Mouse (Mus musculus) liver, embryonic 16.5 days (tissue): ENCODE results near the gene Hipk3. TPM values are rescaled to one million over a fixed set of nuclear protein-coding genes. Genes with fewer than 3 reads are reported as not detected.

Source experiments
- ATAC-seq: fragments of 200-750 bp; cut with Nextera tagmentation; 2 replicates; pipeline ENCODE4 v1.8.0; 2017; ENCODE audit warnings: low read depth, mild to moderate bottlenecking, moderate number of reproducible peaks, moderate library complexity
- H3K27ac ChIP-seq: fragments of 300-500 bp; sonication (generic); 2 replicates; pipeline ENCODE4 v1.5.1; 2014; ENCODE audit warnings: mild to moderate bottlenecking, low read length
- H3K27me3 ChIP-seq: fragments of 300-500 bp; sonication (generic); 2 replicates; pipeline ENCODE4 v1.6.1; 2014; ENCODE audit warnings: low read depth, low read length, mixed read lengths; ENCODE audit not compliant: control insufficient read depth, insufficient read depth
- H3K36me3 ChIP-seq: fragments of 300-500 bp; sonication (generic); 2 replicates; pipeline ENCODE4 v1.6.1; 2014; ENCODE audit warnings: mild to moderate bottlenecking; ENCODE audit not compliant: control insufficient read depth, insufficient read depth
- H3K4me1 ChIP-seq: fragments of 300-500 bp; sonication (generic); 2 replicates; pipeline ENCODE4 v1.6.1; 2014; ENCODE audit warnings: low read depth, low read length, mixed read lengths; ENCODE audit not compliant: control insufficient read depth
- H3K4me2 ChIP-seq: fragments of 300-500 bp; sonication (generic); 2 replicates; pipeline ENCODE4 v1.6.1; 2014; ENCODE audit warnings: low read depth, low read length, mixed read lengths
- H3K4me3 ChIP-seq: fragments of 300-500 bp; sonication (generic); 2 replicates; pipeline ENCODE4 v1.5.1; 2014; ENCODE audit warnings: low read depth, mild to moderate bottlenecking, low read length
- H3K9ac ChIP-seq: fragments of 300-500 bp; sonication (generic); 2 replicates; pipeline ENCODE4 v1.6.1; 2014; ENCODE audit warnings: low read depth, low read length
- H3K9me3 ChIP-seq: fragments of 300-500 bp; sonication (generic); replicated peaks from 2 replicates; pipeline ENCODE4 v1.6.1; 2016; ENCODE audit warnings: low read length; ENCODE audit not compliant: control insufficient read depth
- WGBS: fragments of 180-500 bp; shearing (Covaris S2); extraction: QIAGEN DNeasy Blood & Tissue Kit; methylation state at CpG from one replicate; pipeline ENCODE4 v1.1.7; 2014; ENCODE audit not compliant: insufficient replicate concordance; 5-methylcytosine and 5-hydroxymethylcytosine counted together
- microRNA counts: library from miRNA; unstranded; fragments of <30 nt; microRNA quantifications from one replicate; lab custom pipeline; 2016
- microRNA-seq: library from miRNA; unstranded; fragments of <30 nt; microRNA quantifications from one replicate; pipeline ENCODE4, GENCODE M21; 2016
- polyA plus RNA-seq: library from polyadenylated mRNA; unstranded; fragments of >200 nt; fragmentation: Nextera tagmentation; extraction: Ambion mirVana; gene quantifications from 2 replicates; pipeline ENCODE4 v1.2.1, GENCODE M21; 2015

The Hipk3 gene
- polyA plus RNA-seq, 1 experiment from 2014 or later = 7.5 TPM

GRCm38 (mm10) chr2:104378791-104379190, 115.5 kb downstream of the Hipk3 start:
- 30% methylated on average over 3 of the region's 3 CpGs for WGBS
- ATAC-seq = no peak
- H3K27me3 ChIP-seq = no peaks in the 10 kb centered on the region; the same call in 1 of the 2 replicates
- H3K27ac ChIP-seq = no peak overlapping the region
- no peak overlapping the region for H3K4me3 ChIP-seq
- H3K4me2 ChIP-seq = no peak overlapping the region
- H3K36me3 ChIP-seq = no peaks in the 10 kb centered on the region
- H3K4me1 ChIP-seq = no peaks in the 10 kb centered on the region
- H3K9ac ChIP-seq = no peak overlapping the region
- no peaks in the 10 kb centered on the region for H3K9me3 ChIP-seq

DNA sequence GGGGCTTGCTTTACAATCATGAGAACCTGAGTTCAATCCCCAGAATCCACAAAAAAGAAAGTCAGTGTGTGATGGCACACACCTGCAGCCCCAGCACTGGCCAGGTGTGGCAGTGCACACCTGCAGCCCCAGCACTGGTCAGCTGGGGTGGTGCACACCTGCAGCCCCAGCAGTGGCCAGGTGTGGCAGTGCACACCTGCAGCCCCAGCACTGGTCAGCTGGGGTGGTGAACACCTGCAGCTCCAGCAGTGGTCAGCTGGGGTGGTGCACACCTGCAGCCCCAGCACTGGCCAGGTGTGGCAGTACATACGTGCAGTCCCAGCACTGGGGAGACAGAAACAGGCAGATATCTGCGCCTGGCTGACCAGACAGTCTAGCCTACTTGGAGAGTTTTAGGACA, 116.3 kb downstream of the Hipk3 start:
- ATAC-seq = no peak
- Histone ChIP-seq H3K9me3 (no peaks in the 10 kb centered on the region), H3K4me3 (no peak overlapping the region), H3K4me1 (no peaks in the 10 kb centered on the region), H3K27me3 (no peaks in the 10 kb centered on the region; the same call in 1 of the 2 replicates), H3K36me3 (no peaks in the 10 kb centered on the region), H3K9ac (no peak overlapping the region), H3K27ac (no peak overlapping the region), H3K4me2 (no peak overlapping the region)
- WGBS = 60% methylated on average over 2 of the region's 2 CpGs

MicroRNAs within 50 kb of the gene (microRNA counts, 519-probe panel; counts per million panel counts)
- 60.7 counts per million for microRNA mmu-miR-1902 (lab: Ali Mortazavi, UCI)

Small RNAs within 50 kb of the gene (microRNA-seq; reads per million reads assigned to microRNA genes)
- gene Mir1902 = not detected

Other genes starting within 250 kb of the Hipk3 start
- gene D430041D05Rik, start 83.4 kb downstream of the Hipk3 start, polyA plus RNA-seq = 0.05 TPM in 1 of 2 replicates, not detected in the other
- 21.9 and 24.4 TPM in 2 replicates for gene Cstf3, start 96.1 kb upstream of the Hipk3 start, polyA plus RNA-seq
- 4.3 and 4.6 TPM in 2 replicates for gene Tcp11l1, start 217.7 kb upstream of the Hipk3 start, polyA plus RNA-seq
- gene Pin1rt1, start 221.9 kb upstream of the Hipk3 start, polyA plus RNA-seq = not detected in 2 replicates
- 13.0 and 14.0 TPM in 2 replicates for gene Depdc7, start 248.4 kb upstream of the Hipk3 start, polyA plus RNA-seq